Comparison of ENCODE assay signal across 2 mouse cellular contexts in the genomic region with DNA sequence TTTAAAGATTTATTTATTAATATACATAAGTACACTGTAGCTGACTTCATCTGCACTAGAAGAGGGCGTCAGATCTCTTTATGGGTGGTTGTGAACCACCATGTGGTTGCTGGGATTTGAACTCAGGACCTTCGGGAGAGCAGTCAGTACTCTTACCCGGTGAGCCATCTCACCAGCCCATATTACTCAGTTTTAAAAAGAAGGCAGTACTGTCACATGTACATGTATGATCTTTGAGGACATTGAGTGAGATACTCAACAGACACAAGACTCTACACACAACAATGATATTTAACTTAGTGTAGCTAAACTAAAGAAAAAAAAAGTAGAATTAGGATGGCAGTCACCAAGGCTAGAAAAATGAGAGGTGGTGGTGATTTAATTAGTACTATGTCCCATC. TPM values are rescaled to one million over a fixed set of nuclear protein-coding genes. Genes with fewer than 3 reads are reported as not detected.
DNase-seq lines count a peak whose midpoint lies in the region; TF ChIP-seq lines count a peak whose summit lies in the region.
"Not testable (repeated sequence)": the region's sequence is repeated elsewhere in the genome, so short reads cannot be mapped to it uniquely, and the experiment has no call there.

No protein-coding gene starts in this region.

- not testable (repeated sequence) for H3K9ac ChIP-seq in CH12.LX (ENCODE audit: insufficient read depth, low read depth); MEL (ENCODE audit: control insufficient read depth, low read depth, low read length, poor library complexity, severe bottlenecking)

- TF ChIP-seq RAD21 in CH12.LX (IDR thresholded peaks at IDR 0.05; ENCODE audit: low read depth, low read length); MEL (IDR thresholded peaks at IDR 0.05; ENCODE audit: low read depth, low read length): not testable (repeated sequence)

- peaks cover 60% of the 10 kb centered on the region for H3K79me2 ChIP-seq in CH12.LX (replicated peaks; ENCODE audit: control insufficient read depth, extremely low read depth, insufficient read depth, poor library complexity, severe bottlenecking)
- H3K79me2 ChIP-seq in MEL (ENCODE audit: control insufficient read depth, insufficient read depth, low read length, poor library complexity) = peaks cover 57% of the 10 kb centered on the region

- in situ Hi-C loops in CH12.LX (cut with MboI; ENCODE audit: low pct_ligation_motif_present, low pct_unique_long_range_greater_than_20kb, low sequenced_read_pairs) = not testable (repeated sequence)

- H3K27me3 ChIP-seq in CH12.LX (replicated peaks); MEL (ENCODE audit: control insufficient read depth in 1 of 2, insufficient read depth in 2 of 2, low read length in 2 of 2): not testable (repeated sequence)

- dilution Hi-C loops in CH12.LX (cut with MboI; ENCODE audit: extremely low pct_ligation_motif_present, extremely low pct_unique_long_range_greater_than_20kb, low sequenced_read_pairs) = not testable (repeated sequence)

- H3K27ac ChIP-seq in CH12.LX (ENCODE audit: insufficient read depth, low read depth); MEL (ENCODE audit: control insufficient read depth, low read depth, low read length): not testable (repeated sequence)

- not testable (repeated sequence) for H3K9me3 ChIP-seq in CH12.LX (replicated peaks; ENCODE audit: low read length); MEL (replicated peaks; ENCODE audit: insufficient read depth, low read length)

- TF ChIP-seq POLR2A in CH12.LX (IDR thresholded peaks at IDR 0.05; ENCODE audit: low read depth, low read length); MEL (IDR thresholded peaks at IDR 0.05; ENCODE audit: control insufficient read depth in 1 of 2, insufficient read depth in 1 of 2, low read depth in 1 of 2, low read length in 2 of 2, poor library complexity in 1 of 2): not testable (repeated sequence)

- H3K36me3 ChIP-seq in CH12.LX (replicated peaks in 1 of 2; ENCODE audit: control insufficient read depth in 1 of 2, insufficient read depth in 1 of 2, low read length in 1 of 2) (peaks cover under 1 to 32% of the 10 kb centered on the region in 2 experiments), MEL (ENCODE audit: control insufficient read depth in 1 of 2, insufficient read depth in 2 of 2, low read length in 2 of 2) (peaks cover 2 to 15% of the 10 kb centered on the region in 2 experiments)

- not testable (repeated sequence) for TF ChIP-seq EP300 in CH12.LX (IDR thresholded peaks at IDR 0.05; ENCODE audit: low read length); MEL (IDR thresholded peaks at IDR 0.05; ENCODE audit: low read depth in 1 of 2, low read length in 2 of 2)

- H3K4me2 ChIP-seq in CH12.LX (ENCODE audit: insufficient read depth, low read depth, poor library complexity, severe bottlenecking) = not testable (repeated sequence)

- DNase-seq in CH12.LX (ENCODE audit: extremely low read depth); MEL (ENCODE audit: low read depth, low spot score): not testable (repeated sequence)

- TF ChIP-seq CTCF in CH12.LX (conservative IDR thresholded peaks at IDR 0.05 in 1 of 2, IDR thresholded peaks at IDR 0.05 in 1 of 2; ENCODE audit: low read depth in 2 of 2, low read length in 2 of 2); MEL (IDR thresholded peaks at IDR 0.05 in 2 of 3, conservative IDR thresholded peaks at IDR 0.05 in 1 of 3; ENCODE audit: control insufficient read depth in 1 of 3, insufficient read depth in 1 of 3, low read depth in 2 of 3, low read length in 3 of 3, poor library complexity in 1 of 3, severe bottlenecking in 1 of 3): not testable (repeated sequence)

- peaks cover 2 to 34% of the 10 kb centered on the region in 2 experiments; a peak in 3 of 4 replicates for H3K4me1 ChIP-seq in CH12.LX (ENCODE audit: control insufficient read depth in 1 of 2, insufficient read depth in 2 of 2)
- H3K4me1 ChIP-seq in MEL (ENCODE audit: control insufficient read depth in 1 of 2, insufficient read depth in 2 of 2, low read length in 2 of 2) = not testable (repeated sequence)

- H3K4me3 ChIP-seq in CH12.LX (replicated peaks in 1 of 3; ENCODE audit: low read depth in 2 of 3, low read length in 2 of 3, poor library complexity in 1 of 3); MEL (ENCODE audit: control insufficient read depth in 1 of 2, insufficient read depth in 1 of 2, low read depth in 2 of 2, low read length in 2 of 2): not testable (repeated sequence)

TF ChIP-seq in CH12.LX, 34 proteins besides CTCF, POLR2A, EP300 and RAD21:
- peak; percentile 89 for TF ChIP-seq TBP (conservative IDR thresholded peaks at IDR 0.05; ENCODE audit: low read depth, low read length)

TF ChIP-seq in MEL, 35 proteins besides CTCF, POLR2A, EP300 and RAD21:
- TF ChIP-seq MYC (IDR thresholded peaks at IDR 0.05; ENCODE audit: low read depth, low read length) (0 out of 2 replicates have a peak, but pooled peaks have one; percentile 28), TBP (IDR thresholded peaks at IDR 0.05; ENCODE audit: low read depth, low read length) (peak; percentile 92)

RNA-seq across cellular contexts. Expression of a gene that starts 2.1 kb away (rescaled TPM):
- total RNA-seq in CH12.LX (2012; rRNA removed) = 82.0 and 93.0 TPM in 2 replicates
- 108 and 114 TPM in 2 replicates for total RNA-seq in CH12.LX (2014; rRNA removed)
- 103 and 121 TPM in 2 replicates for polyA plus RNA-seq in CH12.LX (2012; ENCODE audit: insufficient read length, low read depth)
- total RNA-seq in MEL (2012; rRNA removed) = 82.9 and 89.6 TPM in 2 replicates
- polyA plus RNA-seq in MEL (2012; ENCODE audit: insufficient read depth in 1 of 2, insufficient read length in 2 of 2, low read depth in 1 of 2, low replicate concordance in 2 of 2, missing spikeins in 1 of 2) = 10 to 100 TPM; 32.1 to 89.3 TPM

RNA-seq across cellular contexts. Expression of a gene that starts 45.8 kb away (rescaled TPM):
- 6.0 and 7.7 TPM in 2 replicates for total RNA-seq in CH12.LX (2012; rRNA removed)
- 7.5 and 8.7 TPM in 2 replicates for total RNA-seq in CH12.LX (2014; rRNA removed)
- polyA plus RNA-seq in CH12.LX (2012; ENCODE audit: insufficient read length, low read depth) = 15.7 and 25.1 TPM in 2 replicates
- 6.0 and 6.2 TPM in 2 replicates for total RNA-seq in MEL (2012; rRNA removed)
- polyA plus RNA-seq in MEL (2012; ENCODE audit: insufficient read depth in 1 of 2, insufficient read length in 2 of 2, low read depth in 1 of 2, low replicate concordance in 2 of 2, missing spikeins in 1 of 2) = 10 to 100 TPM; 13.6 to 41.9 TPM
